Mouse (Mus musculus) embryonic fibroblast, embryonic 13.5 days (primary cell): ENCODE data around the gene Kalrn.

Experiments
- CTCF ChIP-seq: IDR thresholded peaks from 2 replicates; pipeline ENCODE4 v1.5.1; 2011; ENCODE audit warnings: mild to moderate bottlenecking, control low read depth, low read length, moderate library complexity, borderline replicate concordance; ENCODE audit not compliant: insufficient read depth
- POLR2A ChIP-seq: IDR thresholded peaks from 2 replicates; pipeline ENCODE4 v1.6.1; 2011; ENCODE audit warnings: low read depth, mild to moderate bottlenecking, control low read depth, low read length, moderate library complexity

DNA sequence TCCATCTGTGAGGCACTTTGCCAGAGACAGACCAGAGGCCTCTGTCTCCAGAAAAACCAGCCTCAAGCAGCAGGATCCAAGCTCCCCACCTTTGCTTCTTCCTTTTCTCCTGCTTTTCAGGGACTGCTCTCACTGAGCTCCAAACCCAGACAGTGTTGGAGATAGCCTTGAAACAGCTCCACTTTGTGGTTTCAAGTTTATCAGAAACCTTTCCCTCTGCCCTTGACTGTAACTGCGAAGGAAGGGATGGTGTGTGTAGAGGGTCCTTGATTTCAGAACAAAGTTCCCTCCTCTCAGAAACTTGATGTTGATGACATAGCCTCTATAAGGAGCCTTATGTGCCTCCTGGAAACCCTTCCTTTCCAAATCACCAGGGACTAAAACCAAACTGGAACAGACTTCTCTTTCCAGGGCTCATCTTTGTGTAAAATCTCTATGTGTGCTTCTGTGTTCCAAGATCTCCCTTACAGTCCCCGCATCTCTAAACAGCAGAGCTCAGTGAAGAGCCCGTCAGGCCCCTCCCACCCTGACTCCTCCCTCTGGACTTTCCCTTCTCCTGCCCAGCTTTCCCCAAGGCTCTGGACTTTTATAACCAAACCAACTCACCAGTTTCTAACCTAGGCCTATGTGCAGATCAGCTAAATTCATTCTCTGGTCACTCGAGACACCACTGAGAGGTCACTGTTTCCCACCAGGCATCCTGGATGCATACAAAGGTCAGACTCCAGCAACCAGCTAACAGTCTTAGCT lies 415.8 kb downstream of the Kalrn start:
- TF ChIP-seq CTCF (no peak), POLR2A (no peak)
